Mouse (Mus musculus) intestine, embryonic 16.5 days (tissue): Measurements from ENCODE around the gene Vdr. TPM values are rescaled to one million over a fixed set of nuclear protein-coding genes. Genes with fewer than 3 reads are reported as not detected.
A peak's percentile ranks its signal among the peaks of the same experiment; 100 is the strongest.

Experiments used
- ATAC-seq: fragments of 200-750 bp; cut with Nextera tagmentation; 2 replicates; pipeline ENCODE4 v1.8.0; 2017; ENCODE audit warnings: moderate TSS enrichment, moderate library complexity
- H3K27ac ChIP-seq: fragments of 300-500 bp; sonication (generic); 2 replicates; pipeline ENCODE4 v1.5.1; 2014; ENCODE audit warnings: mild to moderate bottlenecking, low read length
- H3K27me3 ChIP-seq: fragments of 300-500 bp; sonication (generic); replicated peaks from 2 replicates; pipeline ENCODE4 v1.6.1; 2014; ENCODE audit warnings: low read length, control low read depth, mixed read lengths; ENCODE audit not compliant: control insufficient read depth, insufficient read depth
- H3K36me3 ChIP-seq: fragments of 300-500 bp; sonication (generic); 2 replicates; pipeline ENCODE4 v1.6.1; 2014; ENCODE audit warnings: low read length, control low read depth; ENCODE audit not compliant: control insufficient read depth, insufficient read depth
- H3K4me1 ChIP-seq: fragments of 300-500 bp; sonication (generic); 2 replicates; pipeline ENCODE4 v1.6.1; 2014; ENCODE audit warnings: low read length, control low read depth, mixed read lengths; ENCODE audit not compliant: control insufficient read depth, insufficient read depth
- H3K4me2 ChIP-seq: fragments of 300-500 bp; sonication (generic); 2 replicates; pipeline ENCODE4 v1.6.1; 2014; ENCODE audit warnings: low read depth, low read length, control low read depth
- H3K4me3 ChIP-seq: fragments of 300-500 bp; sonication (generic); 2 replicates; pipeline ENCODE4 v1.5.1; 2014; ENCODE audit warnings: mild to moderate bottlenecking, low read length
- H3K9ac ChIP-seq: fragments of 300-500 bp; sonication (generic); 2 replicates; pipeline ENCODE4 v1.6.1; 2014; ENCODE audit warnings: low read depth, low read length
- H3K9me3 ChIP-seq: fragments of 300-500 bp; sonication (generic); 2 replicates; pipeline ENCODE4 v1.6.1; 2016; ENCODE audit warnings: low read length, control low read depth; ENCODE audit not compliant: control insufficient read depth
- WGBS: fragments of 180-500 bp; shearing (Covaris S2); extraction: QIAGEN DNeasy Blood & Tissue Kit; methylation state at CpG from one replicate; pipeline ENCODE4 v1.1.7; 2014; 5-methylcytosine and 5-hydroxymethylcytosine counted together
- polyA plus RNA-seq: library from polyadenylated mRNA; unstranded; fragments of >200 nt; fragmentation: Nextera tagmentation; extraction: Ambion mirVana; gene quantifications from 2 replicates; pipeline ENCODE4 v1.2.1, GENCODE M21; 2015

The Vdr gene
- polyA plus RNA-seq, 1 experiment from 2014 or later, result 2.4 TPM

GRCm38 (mm10) chr15:97819937-97820336, 90.5 kb downstream of the Vdr start:
- Histone ChIP-seq H3K27me3 (no peaks in the 10 kb centered on the region), H3K4me1 (peaks cover 39% of the 10 kb centered on the region), H3K9ac (no peak overlapping the region), H3K4me3 (no peak overlapping the region), H3K9me3 (no peaks in the 10 kb centered on the region), H3K36me3 (no peaks in the 10 kb centered on the region), H3K4me2 (no peak overlapping the region), H3K27ac (no peak overlapping the region)
- ATAC-seq, result no peak
- WGBS, result 86% methylated on average over 9 of the region's 9 CpGs

- 90% methylated on average over 17 of the region's 17 CpGs for WGBS
- no peaks in the 10 kb centered on the region for H3K36me3 ChIP-seq
These were observed 94.0 kb downstream of the Vdr start for GRCm38 (mm10) chr15:97816199-97816994.

GRCm38 (mm10) chr15:97815254-97815653, 95.2 kb downstream of the Vdr start:
- ATAC-seq, result no peak
- WGBS, result 94% methylated on average over 4 of the region's 4 CpGs
- no peak overlapping the region for H3K4me3 ChIP-seq
- no peak overlapping the region for H3K27ac ChIP-seq
- no peaks in the 10 kb centered on the region for H3K9me3 ChIP-seq
- no peak overlapping the region for H3K9ac ChIP-seq
- no peaks in the 10 kb centered on the region for H3K36me3 ChIP-seq
- peaks cover 34% of the 10 kb centered on the region for H3K4me1 ChIP-seq
- H3K27me3 ChIP-seq, result no peaks in the 10 kb centered on the region
- H3K4me2 ChIP-seq, result no peak overlapping the region

More at GRCm38 (mm10) chr15:97816199-97816994, 94.0 kb downstream of the Vdr start:
- Histone ChIP-seq H3K9ac (no peak overlapping the region), H3K27me3 (no peaks in the 10 kb centered on the region), H3K27ac (no peak overlapping the region), H3K9me3 (no peaks in the 10 kb centered on the region), H3K4me1 (peaks cover 35% of the 10 kb centered on the region), H3K4me2 (no peak overlapping the region), H3K4me3 (no peak overlapping the region)
- ATAC-seq, result no peak

- 54% methylated on average over 5 of the region's 5 CpGs for WGBS
- Histone ChIP-seq H3K4me1 (peaks cover 34% of the 10 kb centered on the region), H3K9ac (no peak overlapping the region), H3K4me3 (no peak overlapping the region), H3K4me2 (no peak overlapping the region), H3K36me3 (no peaks in the 10 kb centered on the region), H3K9me3 (no peaks in the 10 kb centered on the region), H3K27ac (no peak overlapping the region), H3K27me3 (no peaks in the 10 kb centered on the region)
- ATAC-seq, result no peak
These were observed 95.7 kb downstream of the Vdr start for GRCm38 (mm10) chr15:97814703-97815102.

- peaks cover 34% of the 10 kb centered on the region for H3K4me1 ChIP-seq
- ATAC-seq, result 0 out of 2 replicates have a peak, but pooled peaks have one; percentile 25
- H3K36me3 ChIP-seq, result no peaks in the 10 kb centered on the region
- WGBS, result 35% methylated on average over 21 of the region's 21 CpGs
- 0 out of 2 replicates have a peak overlapping the region, but pooled peaks have one; percentile 0 for H3K4me2 ChIP-seq
- no peak overlapping the region for H3K4me3 ChIP-seq
- no peaks in the 10 kb centered on the region for H3K9me3 ChIP-seq
- peak overlapping the region; percentile 3; the same call in 1 of the 2 replicates for H3K27ac ChIP-seq
- peak overlapping the region; percentile 23 for H3K9ac ChIP-seq
- H3K27me3 ChIP-seq, result no peaks in the 10 kb centered on the region
These were observed 96.8 kb downstream of the Vdr start for GRCm38 (mm10) chr15:97813452-97814204.

GRCm38 (mm10) chr15:97812875-97813274, 97.6 kb downstream of the Vdr start:
- H3K4me3 ChIP-seq, result no peak overlapping the region
- peaks cover 32% of the 10 kb centered on the region for H3K4me1 ChIP-seq
- H3K4me2 ChIP-seq, result no peak overlapping the region
- H3K27ac ChIP-seq, result peak overlapping the region; percentile 24; the same call in 1 of the 2 replicates
- no peaks in the 10 kb centered on the region for H3K9me3 ChIP-seq
- no peak for ATAC-seq
- WGBS, result 63% methylated on average over 7 of the region's 7 CpGs
- no peaks in the 10 kb centered on the region for H3K27me3 ChIP-seq
- 0 out of 2 replicates have a peak overlapping the region, but pooled peaks have one; percentile 8 for H3K9ac ChIP-seq
- no peaks in the 10 kb centered on the region for H3K36me3 ChIP-seq

- 0 out of 2 replicates have a peak, but pooled peaks have one; percentile 26 for ATAC-seq
- H3K36me3 ChIP-seq, result no peaks in the 10 kb centered on the region
- H3K27ac ChIP-seq, result peak overlapping the region; percentile 41
- H3K9me3 ChIP-seq, result no peaks in the 10 kb centered on the region
- H3K27me3 ChIP-seq, result no peaks in the 10 kb centered on the region
- no peak overlapping the region for H3K9ac ChIP-seq
- WGBS, result 66% methylated on average over 6 of the region's 6 CpGs
- H3K4me2 ChIP-seq, result no peak overlapping the region
- H3K4me3 ChIP-seq, result no peak overlapping the region
- peaks cover 32% of the 10 kb centered on the region for H3K4me1 ChIP-seq
These were observed 98.3 kb downstream of the Vdr start for GRCm38 (mm10) chr15:97812126-97812525.

- H3K4me3 ChIP-seq, result no peak overlapping the region
- WGBS, result 87% methylated on average over 9 of the region's 9 CpGs
- H3K9me3 ChIP-seq, result no peaks in the 10 kb centered on the region
- peaks cover 3% of the 10 kb centered on the region; the same call in 1 of the 2 replicates for H3K36me3 ChIP-seq
- no peak overlapping the region for H3K9ac ChIP-seq
- H3K27me3 ChIP-seq, result no peaks in the 10 kb centered on the region
- H3K4me2 ChIP-seq, result no peak overlapping the region
- peaks cover 32% of the 10 kb centered on the region for H3K4me1 ChIP-seq
- H3K27ac ChIP-seq, result no peak overlapping the region
- ATAC-seq, result no peak
These were observed 99.1 kb downstream of the Vdr start for GRCm38 (mm10) chr15:97811307-97811706.

GRCm38 (mm10) chr15:97810399-97810798, 100.0 kb downstream of the Vdr start:
- H3K4me2 ChIP-seq, result no peak overlapping the region
- peaks cover 3% of the 10 kb centered on the region; the same call in 1 of the 2 replicates for H3K36me3 ChIP-seq
- WGBS, result 93% methylated on average over 5 of the region's 5 CpGs
- no peak for ATAC-seq
- H3K9ac ChIP-seq, result no peak overlapping the region
- H3K4me1 ChIP-seq, result peaks cover 32% of the 10 kb centered on the region
- H3K9me3 ChIP-seq, result no peaks in the 10 kb centered on the region
- H3K27me3 ChIP-seq, result no peaks in the 10 kb centered on the region
- no peak overlapping the region for H3K27ac ChIP-seq
- no peak overlapping the region for H3K4me3 ChIP-seq
